Mouse (Mus musculus): ENCODE data around the gene Saa1.
"Not testable (repeated sequence)": the region's sequence is repeated elsewhere in the genome, so short reads cannot be mapped to it uniquely, and the experiment has no call there.

Saa1 gene

DNA sequence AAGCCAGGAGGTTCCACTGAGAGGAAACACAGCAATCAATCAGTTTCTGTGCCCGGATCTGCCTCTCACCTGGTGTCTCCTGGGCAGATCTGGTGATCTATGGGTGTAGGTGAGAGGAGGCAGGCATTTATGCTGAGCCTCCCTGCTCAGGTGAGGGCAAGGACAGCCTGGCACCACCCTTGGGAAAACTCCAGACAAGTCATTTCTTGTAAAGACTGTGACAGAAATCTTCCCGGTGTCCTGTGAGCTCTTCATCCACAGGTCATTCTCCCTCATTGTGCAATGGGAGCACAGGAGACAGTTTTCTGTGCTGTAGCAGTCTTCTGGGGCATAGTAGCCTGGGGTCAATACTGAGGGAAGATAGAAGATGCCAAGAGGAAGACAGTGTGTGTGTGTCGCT lies at the start of gene Saa1:
Saa1 (minus strand) TSS at position 101 of the 400 bp plus-strand sequence.
- DNase-seq: not testable (repeated sequence)

DNA sequence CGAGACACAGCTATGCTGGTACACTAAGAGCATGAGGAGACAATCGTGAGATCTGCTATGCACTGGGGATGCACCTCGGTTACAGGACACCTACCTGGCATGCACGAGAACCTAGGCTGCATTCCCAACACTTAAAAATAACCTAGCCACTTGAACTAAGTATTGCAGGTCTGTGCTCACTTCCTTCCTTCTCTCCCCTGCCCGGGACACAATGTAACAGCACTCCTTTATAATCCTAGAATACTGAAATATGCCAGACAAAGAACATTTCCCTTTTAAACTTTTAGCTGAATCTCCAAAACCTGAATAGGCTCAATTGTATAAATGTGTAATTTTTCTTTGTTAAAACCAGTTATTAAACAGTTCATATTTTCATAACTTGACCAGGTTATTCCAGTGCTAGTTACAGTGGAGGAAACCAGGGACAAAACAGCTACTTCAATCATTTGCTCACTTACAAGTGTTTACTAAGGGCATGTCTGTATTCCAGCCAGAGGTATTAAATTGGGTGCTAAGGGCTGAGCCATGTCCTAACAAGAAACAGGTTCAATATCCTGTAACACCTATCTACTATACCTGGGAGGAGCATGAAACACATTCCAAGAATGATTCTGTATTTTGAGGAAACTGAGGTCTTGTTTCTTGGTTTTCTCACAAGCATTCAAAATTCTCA lies 46.5 kb upstream of the Saa1 start:
- DNase-seq: no peak

DNA sequence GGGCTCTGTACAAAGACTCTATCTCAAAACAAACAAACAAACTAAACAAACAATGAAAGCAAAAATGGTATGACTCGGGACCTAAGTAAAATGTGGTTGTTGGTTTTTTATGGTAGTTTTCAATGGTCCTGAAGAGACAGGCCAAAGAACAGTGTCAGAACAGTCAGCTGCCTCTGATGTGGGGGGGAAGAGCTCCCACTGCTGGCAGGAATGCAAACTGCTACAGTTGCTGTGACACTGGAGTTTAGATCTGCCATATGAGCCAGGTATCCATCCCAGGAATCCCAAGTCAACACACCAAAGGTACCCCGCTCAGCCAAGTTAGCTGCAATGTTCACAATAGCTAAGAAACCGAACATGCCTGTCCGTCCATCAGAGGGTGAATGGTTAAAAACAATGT lies 27.9 kb upstream of the Saa1 start:
- DNase-seq: peak in 1 of 2 experiments; percentile 67

DNA sequence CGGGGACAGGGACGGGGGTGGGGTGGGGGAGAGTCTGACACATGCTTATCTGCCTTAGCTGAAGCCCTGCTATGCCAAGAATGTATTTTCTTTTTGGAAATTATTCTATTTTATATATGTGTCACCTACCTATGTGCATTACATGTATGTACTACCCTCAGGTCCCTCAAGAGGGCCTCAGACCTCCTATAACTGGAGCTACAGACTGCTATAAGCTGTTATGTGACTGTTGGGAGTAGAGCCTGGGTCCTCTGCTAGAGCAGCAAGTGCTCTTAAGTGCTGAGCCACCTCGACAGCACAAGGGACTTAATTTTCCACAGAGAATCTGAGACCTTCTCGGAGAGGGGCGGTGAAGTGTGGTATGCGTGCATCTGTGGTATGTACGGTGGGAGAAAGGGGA lies 25.7 kb upstream of the Saa1 start:
- no peak for DNase-seq

DNA sequence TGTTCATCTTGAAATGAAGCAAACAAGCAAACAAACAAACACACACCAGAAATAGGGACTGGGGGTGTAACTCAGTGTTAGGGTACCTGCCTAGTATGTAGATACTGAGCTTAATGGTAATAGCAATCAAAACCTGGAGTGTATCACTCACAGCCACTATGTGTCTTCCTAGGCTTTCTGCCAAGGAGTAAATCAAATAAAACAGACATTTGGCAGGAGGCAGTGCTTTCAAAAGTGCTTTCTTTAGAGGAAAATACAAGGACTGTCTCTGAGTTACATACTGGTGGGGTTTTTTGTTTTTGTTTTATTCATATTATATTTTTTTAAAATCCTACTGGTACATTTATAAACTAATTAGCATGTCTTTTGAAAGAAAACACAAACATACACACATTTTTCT lies 24.6 kb upstream of the Saa1 start:
- DNase-seq: no peak

DNA sequence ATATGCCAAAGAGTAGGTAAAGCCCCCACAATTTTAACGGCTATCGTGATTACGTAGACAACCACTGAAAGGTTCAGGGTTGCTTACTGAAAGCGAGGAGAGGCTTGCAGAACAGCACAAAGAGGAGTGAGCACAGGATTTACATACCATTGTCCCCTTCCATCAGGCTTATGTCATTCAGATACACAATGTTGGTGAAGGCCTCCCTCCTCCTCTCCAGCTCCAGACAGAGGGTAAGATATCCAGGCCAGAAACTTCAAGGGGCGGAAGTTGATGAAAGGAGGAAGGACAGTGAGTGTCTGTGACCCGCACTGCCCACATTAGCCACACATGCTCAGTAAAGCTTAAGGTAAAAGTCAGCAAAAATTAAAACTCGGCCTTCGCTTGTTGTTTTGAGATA lies 21.9 kb upstream of the Saa1 start:
- no peak for DNase-seq

DNA sequence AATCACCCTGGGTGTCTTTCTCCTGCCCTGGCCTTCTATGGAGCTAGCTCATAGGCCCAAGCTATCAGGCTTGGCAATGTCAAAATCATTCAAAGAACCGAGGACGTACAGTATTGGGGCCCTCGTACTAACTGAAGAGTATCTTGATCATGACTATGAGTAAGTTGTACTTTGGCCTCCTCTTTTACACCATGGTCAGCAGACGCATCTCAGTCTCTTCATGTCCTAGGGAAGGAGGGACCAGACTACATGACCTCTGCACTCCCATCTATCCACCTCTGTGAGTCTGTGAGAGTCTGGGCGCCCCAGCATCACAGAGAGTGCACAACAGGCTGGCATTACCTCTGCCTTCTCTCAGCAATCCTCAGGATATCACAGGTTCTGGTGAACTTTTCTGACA lies 19.8 kb upstream of the Saa1 start:
- DNase-seq: no peak

DNA sequence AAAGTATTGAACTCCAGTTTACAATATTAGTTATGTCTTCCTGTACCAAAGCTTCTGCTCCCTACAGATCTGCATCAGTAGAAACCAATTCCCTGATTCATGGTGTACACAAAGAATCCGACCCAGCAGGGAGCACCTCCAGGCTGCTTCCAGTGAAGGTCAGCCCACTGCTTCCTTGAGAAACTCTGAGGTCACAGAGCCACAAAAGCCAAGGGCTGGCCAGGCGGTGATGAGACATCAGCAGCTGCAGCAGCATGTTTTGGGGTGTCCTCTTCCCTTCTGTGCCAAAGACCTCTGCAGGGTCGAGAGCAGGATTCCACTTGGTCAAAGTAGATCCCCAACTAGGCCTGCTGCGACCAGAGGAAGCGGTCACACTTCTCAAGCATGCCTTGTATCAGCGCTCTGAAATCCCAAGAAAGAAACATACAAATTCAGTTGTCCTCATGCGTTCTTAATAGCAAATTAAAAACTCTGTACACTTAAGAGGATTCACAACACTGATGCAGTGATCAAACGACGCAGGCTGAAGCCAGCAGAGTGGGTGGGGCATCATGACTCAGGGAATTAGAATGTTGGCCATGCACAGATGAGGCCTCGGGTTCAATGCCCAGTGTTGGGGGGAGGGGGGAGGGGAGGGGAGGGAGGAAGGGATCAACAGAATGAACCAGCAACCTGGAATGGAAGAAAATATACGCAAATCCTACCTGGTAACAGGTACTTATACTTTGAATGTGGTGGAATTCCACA lies 18.4 kb upstream of the Saa1 start:
- DNase-seq: no peak

DNA sequence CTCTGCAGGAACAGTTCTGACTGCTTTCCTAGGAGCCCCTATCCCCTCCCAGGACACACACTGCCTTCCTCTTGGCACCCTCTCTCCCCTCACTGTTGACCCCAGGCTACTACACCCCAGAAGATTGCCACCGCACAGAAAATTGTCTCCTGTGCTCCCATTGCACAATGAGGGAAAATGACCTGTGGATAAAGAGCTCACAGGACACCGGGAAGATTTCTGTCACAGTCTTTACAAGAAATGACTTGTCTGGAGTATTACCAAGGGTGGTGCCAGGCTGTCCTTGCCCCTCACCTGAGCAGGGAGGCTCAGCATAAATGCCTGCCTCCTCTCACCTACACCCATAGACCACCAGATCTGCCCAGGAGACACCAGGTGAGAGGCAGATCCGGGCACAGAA lies 8.7 kb upstream of the Saa1 start, which contains the start of gene Saa2:
Saa2 (plus strand) TSS at position 301 of the 400 bp plus-strand sequence.
- no peak for DNase-seq

DNA sequence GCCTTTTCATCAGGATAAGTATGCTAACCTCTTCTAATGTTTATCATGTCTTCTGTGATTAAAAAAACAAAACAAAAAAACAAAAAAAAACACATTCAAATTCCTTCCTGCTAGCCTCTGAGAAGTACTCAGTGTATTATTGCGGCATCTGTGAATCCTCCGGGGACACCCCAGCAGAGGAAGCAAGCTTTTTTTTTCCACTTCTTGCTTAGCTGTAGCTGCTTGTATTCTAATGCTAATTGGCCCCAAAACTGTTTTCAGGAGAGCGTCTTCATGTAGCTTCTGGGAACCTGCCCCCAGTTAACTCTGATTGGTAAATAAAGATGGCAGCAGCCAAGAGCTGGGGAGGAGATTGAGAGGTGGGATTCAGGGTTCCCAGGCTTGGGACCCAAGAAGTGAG lies 5.7 kb upstream of the Saa1 start:
- DNase-seq: no peak

DNA sequence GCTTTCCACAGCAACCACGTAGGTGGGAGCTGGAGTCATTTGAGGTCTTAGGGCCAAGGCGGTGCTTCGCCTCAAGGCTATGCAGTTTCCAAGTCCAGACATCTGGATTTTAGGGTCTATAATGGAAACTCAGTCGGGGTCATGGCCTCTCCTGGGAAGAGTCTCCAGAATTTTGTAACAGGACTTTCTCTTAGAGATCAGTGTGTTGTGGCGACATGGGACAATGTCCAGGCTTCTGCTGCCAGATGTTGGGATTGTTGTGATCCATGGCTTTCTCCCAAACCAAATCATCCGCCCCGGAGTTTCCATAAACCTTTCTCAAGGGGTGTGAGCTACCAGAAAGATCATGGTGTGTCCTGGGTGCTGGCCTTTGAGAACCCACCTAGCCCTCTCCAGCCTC lies 3.6 kb upstream of the Saa1 start:
- DNase-seq: no peak

DNA sequence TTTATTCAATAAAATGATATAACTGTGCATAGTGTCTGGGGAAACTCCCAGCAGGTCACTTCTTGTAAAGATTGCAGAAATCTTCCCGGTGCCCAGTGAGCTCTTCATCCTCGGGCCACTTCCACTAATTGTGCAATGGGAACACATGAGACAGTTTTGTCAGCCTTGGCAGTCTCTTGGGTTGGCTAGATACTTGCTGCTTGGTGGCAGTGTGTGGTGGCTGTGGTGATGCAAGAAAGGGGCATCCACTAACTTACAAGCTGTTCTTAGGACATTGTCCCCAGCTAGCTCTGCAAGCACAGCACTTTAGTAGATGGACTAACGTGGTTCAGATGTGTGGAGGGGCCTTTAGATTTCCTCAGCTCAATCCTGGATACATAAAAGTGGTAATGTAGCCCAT lies 3.0 kb upstream of the Saa1 start:
- no peak for DNase-seq

DNA sequence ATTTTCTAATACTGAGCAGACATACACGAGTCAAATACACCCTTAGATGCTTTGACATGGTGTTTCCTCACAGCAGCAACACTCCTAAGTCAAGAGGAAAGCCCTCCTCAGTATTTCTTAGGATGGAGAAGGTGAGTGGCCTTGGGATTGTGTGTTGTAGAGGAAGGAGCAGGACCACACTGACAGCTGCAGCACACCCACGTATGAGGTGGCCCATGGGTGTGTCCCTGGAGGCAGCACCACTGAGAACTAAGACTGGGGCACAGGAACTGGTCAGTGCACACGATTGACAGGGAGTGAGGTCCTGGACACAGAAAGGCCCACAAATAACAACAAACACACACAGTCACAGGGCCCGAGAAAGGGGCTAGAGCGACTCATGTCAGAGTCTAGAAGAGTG lies 2.7 kb downstream of the Saa1 start:
- not testable (repeated sequence) for DNase-seq

DNA sequence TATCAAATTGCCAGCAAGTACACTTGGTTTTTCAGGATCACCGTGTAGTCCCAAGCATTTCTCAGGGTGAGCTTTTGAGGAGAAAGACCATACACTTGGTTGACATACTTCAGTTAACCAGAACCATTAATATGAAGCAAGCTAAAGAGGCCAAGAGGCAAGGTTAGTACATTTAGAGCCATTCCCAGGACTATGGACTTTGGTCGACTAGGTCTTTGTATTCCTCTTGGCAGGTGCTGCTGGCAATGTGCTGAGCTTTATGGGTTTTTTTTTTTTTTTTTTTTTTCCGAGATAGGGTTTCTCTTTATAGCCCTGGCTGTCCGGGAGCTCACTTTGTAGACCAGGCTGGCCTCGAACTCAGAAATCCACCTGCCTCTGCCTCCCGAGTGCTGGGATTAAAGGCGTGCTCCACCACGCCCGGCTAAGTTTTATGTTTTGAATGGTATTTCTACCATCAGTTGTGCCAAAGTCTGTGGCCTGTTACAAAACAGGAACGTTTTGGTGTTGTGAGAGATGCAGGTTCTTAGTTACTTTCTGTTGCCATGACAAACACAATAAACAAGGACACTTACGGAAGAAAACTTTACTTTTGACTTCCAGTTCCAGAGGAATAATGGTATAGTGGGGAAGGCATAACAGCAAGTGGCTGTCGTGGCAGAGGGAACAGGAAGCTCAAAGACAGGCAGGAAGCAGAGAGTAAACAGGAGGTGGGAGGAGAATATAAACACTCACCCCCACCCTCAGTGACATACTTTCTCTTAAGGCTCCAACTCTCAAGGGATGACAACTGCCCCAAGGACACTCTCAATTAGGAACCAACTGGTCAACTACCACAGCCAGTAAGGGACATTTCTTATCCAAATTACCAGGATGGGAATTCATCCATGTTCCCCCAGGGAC lies 4.0 kb downstream of the Saa1 start:
- DNase-seq: peak; percentile 51 to 74

DNA sequence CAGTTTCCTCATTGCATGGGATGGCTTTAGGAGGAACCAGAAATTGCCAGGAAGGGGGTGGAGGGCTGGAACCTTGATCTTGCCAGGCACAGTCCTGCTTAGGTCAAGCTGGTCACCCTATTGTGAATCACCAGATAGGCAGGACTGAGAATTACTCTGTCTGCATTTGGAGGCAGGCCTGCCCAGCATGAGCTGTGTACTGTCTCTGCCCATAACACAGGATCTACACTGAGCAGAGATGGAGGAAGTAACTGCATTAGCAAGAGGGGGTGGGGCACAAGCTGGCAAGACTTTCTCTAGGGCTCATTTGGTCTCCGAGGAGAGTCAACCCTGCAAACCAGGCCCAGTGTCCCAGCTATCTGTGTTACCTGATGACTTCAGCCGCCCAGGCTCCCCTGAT lies 7.8 kb downstream of the Saa1 start:
- DNase-seq: no peak

DNA sequence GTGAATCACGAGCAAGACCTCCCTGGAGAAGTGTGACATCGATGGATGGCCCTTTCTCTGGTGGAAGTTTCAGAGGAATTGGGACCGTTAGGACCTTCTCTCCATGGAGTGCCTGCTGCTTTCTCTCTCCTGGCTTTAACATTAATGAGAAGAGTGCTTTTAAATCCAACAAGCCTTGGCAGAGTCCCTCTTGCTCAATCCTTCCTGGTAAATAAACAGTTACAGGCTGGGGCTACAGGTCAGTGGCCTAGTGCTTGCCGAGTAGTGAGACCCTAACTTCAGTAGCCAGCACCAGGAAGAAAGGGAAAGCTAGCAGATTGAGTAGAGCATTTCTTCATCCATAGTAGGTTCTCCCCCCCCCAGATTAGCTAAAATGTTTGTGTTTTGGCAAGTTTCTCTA lies 10.3 kb downstream of the Saa1 start, which contains the start of gene Saa4:
Saa4 (minus strand) TSS at position 146 of the 400 bp plus-strand sequence.
- DNase-seq: no peak

DNA sequence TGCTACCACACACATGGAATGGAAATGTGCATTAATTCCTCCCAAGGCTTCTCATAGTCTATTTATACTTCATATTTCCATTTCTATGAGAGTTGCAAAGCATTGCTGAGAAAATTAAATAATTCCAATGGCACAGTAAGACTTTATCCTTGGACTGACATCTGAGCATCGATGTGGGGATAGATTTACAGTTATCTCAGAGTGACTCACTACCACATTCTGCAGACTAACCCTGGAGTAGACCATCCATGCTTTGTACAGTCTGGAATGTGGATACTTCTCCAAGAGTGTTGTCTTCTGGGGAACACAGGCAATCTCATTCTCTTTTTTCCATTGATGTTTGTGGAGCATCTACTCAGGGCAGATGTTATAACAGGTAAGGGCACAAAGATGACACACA lies 15.2 kb downstream of the Saa1 start:
- DNase-seq: no peak

DNA sequence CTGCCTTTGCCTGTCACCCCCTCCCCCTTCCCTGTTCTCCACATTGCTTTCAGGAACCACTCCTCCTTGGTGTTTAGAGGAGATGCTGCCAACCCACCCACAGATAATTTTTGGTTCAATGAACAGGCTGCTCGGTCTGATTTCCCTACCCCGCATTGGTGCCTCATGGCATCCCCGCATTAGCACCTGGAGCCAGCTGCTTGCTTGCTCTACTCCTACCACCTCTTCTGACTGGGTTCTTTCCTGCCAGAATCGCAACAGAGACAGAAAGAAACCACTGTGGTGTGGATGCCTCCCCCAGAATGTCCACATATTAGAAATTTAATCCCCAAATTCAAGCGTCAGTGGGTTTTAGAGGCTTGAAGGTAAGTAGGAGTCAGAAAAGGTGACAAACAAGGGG lies 18.4 kb downstream of the Saa1 start:
- DNase-seq: no peak

DNA sequence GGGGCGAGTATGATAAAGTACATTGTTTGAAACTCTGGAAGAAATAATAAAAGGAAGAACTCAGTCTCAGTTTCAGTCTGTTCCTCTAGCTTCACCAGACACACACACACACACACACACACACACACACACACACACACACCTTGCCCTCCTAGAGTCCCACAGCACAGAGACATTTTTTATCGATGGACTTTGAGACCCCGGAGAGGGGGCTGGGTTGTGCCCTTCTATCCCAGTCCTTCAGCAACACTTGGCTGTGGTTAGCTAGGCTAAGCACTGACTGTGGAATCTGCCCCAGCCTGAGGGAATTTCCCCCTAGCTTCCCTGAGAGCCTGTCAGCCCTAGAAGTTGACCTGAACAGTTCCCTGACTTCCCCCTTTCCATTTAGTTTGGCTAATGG lies 18.9 kb downstream of the Saa1 start:
- peak; percentile 44 to 49 for DNase-seq

DNA sequence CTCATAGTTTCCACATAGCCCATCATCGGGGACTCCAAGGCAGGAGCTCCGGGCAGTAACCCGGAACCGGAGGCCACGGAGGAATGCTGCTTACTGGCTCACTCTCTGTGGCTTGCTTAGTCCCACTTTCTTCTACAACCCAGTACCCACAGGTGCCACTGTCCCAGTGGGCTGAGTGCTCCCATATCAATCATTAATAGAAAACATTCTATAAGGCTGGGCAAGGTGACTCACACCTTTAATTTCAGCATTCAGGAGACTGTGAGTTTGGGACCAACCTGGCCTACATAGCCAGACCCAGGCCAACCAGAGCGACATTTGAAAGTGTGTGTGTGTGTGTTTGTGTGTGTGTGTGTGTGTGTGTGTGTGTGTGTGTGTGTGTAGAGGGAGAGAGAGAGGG lies 19.4 kb downstream of the Saa1 start:
- no peak for DNase-seq

DNA sequence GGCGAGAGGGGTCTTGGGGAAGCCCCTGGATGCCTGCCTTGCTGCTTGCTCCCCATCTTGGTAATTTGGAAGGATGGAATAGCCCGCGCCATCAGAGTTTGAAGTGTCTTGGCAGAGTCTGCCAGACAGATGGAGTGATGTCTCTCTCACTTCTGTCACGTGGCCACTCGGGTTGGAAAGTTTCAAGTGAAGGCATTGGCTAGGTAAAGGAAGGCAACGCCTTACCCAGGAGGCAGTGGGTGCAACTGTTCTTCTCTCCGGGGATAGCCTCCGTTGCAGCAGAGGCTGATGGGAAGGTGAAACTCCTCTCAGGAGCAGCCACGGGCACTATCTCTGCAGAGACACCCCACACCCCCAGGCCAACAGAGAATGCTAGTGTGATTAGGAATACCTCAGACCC lies 22.3 kb downstream of the Saa1 start:
- DNase-seq: no peak

DNA sequence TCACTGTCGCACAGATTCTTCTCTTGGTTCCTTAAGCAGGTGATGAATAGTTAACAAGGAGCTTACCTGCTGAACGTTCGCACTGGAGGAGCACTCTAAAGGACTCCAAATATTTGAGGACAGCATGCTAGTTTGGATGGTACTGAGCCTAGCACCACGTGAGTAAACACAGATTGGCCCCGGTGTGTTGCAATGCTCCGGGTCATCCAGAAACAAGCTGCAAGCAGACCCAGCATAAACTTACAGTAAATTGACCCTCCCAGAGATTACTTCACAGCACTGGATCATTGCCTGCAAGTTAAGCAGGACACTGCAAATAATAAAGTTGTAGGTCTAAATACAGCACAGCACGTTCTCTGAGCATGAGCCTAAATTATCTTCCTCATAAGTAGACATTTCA lies 23.3 kb downstream of the Saa1 start:
- peak in 1 of 2 experiments; percentile 19 for DNase-seq

DNA sequence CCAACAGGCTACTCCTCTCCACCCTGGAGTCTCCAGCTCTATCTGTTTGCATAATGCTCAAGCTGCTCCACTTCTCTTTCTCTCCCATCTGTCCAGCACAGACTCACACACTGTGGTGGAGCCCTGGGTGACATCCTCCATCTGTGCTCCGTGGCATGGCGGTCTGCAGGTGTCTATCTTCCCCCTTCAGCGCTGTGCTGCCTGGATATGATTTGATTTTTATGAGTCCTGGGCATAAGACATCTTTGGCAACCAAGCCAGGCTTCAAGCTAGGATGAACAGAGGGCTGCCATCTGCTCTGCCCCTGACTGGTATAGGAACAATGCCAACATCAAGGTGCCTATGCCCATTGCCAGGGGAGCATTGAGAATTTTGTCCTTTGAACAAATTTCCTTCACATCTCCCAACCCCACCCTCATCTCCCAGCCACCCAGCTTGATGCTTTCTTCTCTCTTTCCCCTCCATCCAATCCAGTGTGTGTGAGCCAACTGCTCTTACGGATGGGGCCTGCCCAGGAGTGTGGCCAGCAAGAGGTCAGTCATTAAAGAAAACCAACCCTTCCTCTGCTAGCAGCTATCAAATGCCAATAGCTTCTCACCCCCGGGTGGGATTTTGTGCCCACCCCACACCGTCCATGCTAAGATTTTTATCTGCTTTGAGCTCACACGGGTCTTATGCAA lies 24.0 kb downstream of the Saa1 start:
- no peak for DNase-seq
